Mouse (Mus musculus) small intestine, adult 2 months (tissue): ENCODE measurements around the gene Sult2b1. TPM values are rescaled to one million over a fixed set of nuclear protein-coding genes. Genes with fewer than 3 reads are reported as not detected.

Experiments used
- H3K27ac ChIP-seq: fragments of 200-500 bp; 2 replicates; pipeline ENCODE4 v1.5.1; 2012; ENCODE audit warnings: low read depth, low read length, control low read depth, inconsistent platforms; ENCODE audit not compliant: insufficient read depth
- H3K27me3 ChIP-seq: fragments of 200-500 bp; 2 replicates; pipeline ENCODE4 v1.6.1; 2012; ENCODE audit warnings: mild to moderate bottlenecking, moderate library complexity, low read length, inconsistent platforms; ENCODE audit not compliant: control insufficient read depth, insufficient read depth
- H3K36me3 ChIP-seq: fragments of 200-500 bp; 2 replicates; pipeline ENCODE4 v1.6.1; 2012; ENCODE audit warnings: mild to moderate bottlenecking, low read length, control low read depth, inconsistent platforms; ENCODE audit not compliant: control insufficient read depth, insufficient read depth
- H3K4me1 ChIP-seq: fragments of 200-500 bp; 2 replicates; pipeline ENCODE4 v1.6.1; 2012; ENCODE audit warnings: low read length, inconsistent platforms, mixed read lengths; ENCODE audit not compliant: control insufficient read depth, insufficient read depth, insufficient read length
- H3K4me3 ChIP-seq: fragments of 200-500 bp; 2 replicates; pipeline ENCODE4 v1.5.1; 2012; ENCODE audit warnings: low read depth, mild to moderate bottlenecking, control low read depth, inconsistent platforms, low read length, moderate library complexity
- CTCF ChIP-seq: fragments of 200-500 bp; IDR thresholded peaks from 2 replicates; pipeline ENCODE4 v1.5.1; 2012; ENCODE audit warnings: low read depth, mild to moderate bottlenecking, control low read depth, inconsistent platforms, low read length, moderate library complexity, mixed read lengths; ENCODE audit not compliant: insufficient replicate concordance, insufficient read length; ENCODE audit errors: extremely low read depth
- POLR2A ChIP-seq: fragments of 200-500 bp; IDR thresholded peaks from 2 replicates; pipeline ENCODE4 v1.6.1; 2012; ENCODE audit warnings: low read depth, mild to moderate bottlenecking, control low read depth, inconsistent platforms, low read length, moderate library complexity
- WGBS: fragments of 180-500 bp; shearing (Covaris S2); methylation state at CpG from one replicate; pipeline ENCODE4 v1.1.7; 2018; 5-methylcytosine and 5-hydroxymethylcytosine counted together
- polyA plus RNA-seq: library from polyadenylated mRNA; depleted of rRNA; stranded (reverse); fragments of >200 nt; gene quantifications from 2 replicates; pipeline ENCODE4 v1.2.3, GENCODE M21; 2012

Gene Sult2b1
- polyA plus RNA-seq, 1 experiment: 454 TPM

- H3K4me1 ChIP-seq: peaks cover 29% of the 10 kb centered on the region
- WGBS: 80% methylated on average over 3 of the region's 3 CpGs
- H3K27ac ChIP-seq: no peak overlapping the region
Observed at GRCm38 (mm10) chr7:45716460-45716857, 68.0 kb downstream of the Sult2b1 start.

GRCm38 (mm10) chr7:45715741-45716459 lies 68.6 kb downstream of the Sult2b1 start:
- H3K27ac ChIP-seq: peak overlapping the region; percentile 72

More at GRCm38 (mm10) chr7:45716460-45716857, 68.0 kb downstream of the Sult2b1 start:
- H3K27me3 ChIP-seq: no peaks in the 10 kb centered on the region
- 0 out of 2 replicates have a peak overlapping the region, but pooled peaks have one; percentile 11 for H3K4me3 ChIP-seq
- peaks cover 31% of the 10 kb centered on the region for H3K36me3 ChIP-seq
- no peak for TF ChIP-seq CTCF
- no peak for TF ChIP-seq POLR2A

GRCm38 (mm10) chr7:45715090-45715708 lies 69.3 kb downstream of the Sult2b1 start, which contains the start of gene Rpl18:
TSS of gene Rpl18 (plus strand) at chr7:45715457.
- Histone ChIP-seq H3K4me3 (peak within 1 kb of the TSS; percentile 69), H3K36me3 (peaks cover 39% of the 10 kb centered on the region), H3K4me1 (peaks cover 36% of the 10 kb centered on the region), H3K27ac (peak within 1 kb of the TSS; percentile 99), H3K27me3 (no peaks in the 10 kb centered on the region)
- no peak; the same call in 1 of the 2 replicates for TF ChIP-seq POLR2A
- TF ChIP-seq CTCF: no peak
- WGBS: 2% methylated on average over 34 of the region's 34 CpGs

More at GRCm38 (mm10) chr7:45715741-45716459, 68.6 kb downstream of the Sult2b1 start:
- Histone ChIP-seq H3K27me3 (no peaks in the 10 kb centered on the region), H3K4me1 (peaks cover 34% of the 10 kb centered on the region), H3K36me3 (peaks cover 36% of the 10 kb centered on the region), H3K4me3 (peak overlapping the region; percentile 43)
- TF ChIP-seq CTCF (no peak), POLR2A (no peak)
- WGBS: 63% methylated on average over 19 of the region's 19 CpGs

- WGBS: 2% methylated on average over 14 of the region's 14 CpGs
- Histone ChIP-seq H3K36me3 (peaks cover 40% of the 10 kb centered on the region), H3K27me3 (no peaks in the 10 kb centered on the region), H3K4me3 (peak overlapping the region; percentile 69), H3K27ac (peak overlapping the region; percentile 99), H3K4me1 (peaks cover 38% of the 10 kb centered on the region)
- TF ChIP-seq CTCF (no peak), POLR2A (peak; percentile 81; the same call in 1 of the 2 replicates)
Observed at GRCm38 (mm10) chr7:45714630-45715089, 69.8 kb downstream of the Sult2b1 start.

GRCm38 (mm10) chr7:45713881-45714520 lies 70.5 kb downstream of the Sult2b1 start:
- Histone ChIP-seq H3K4me3 (peak overlapping the region; percentile 69), H3K4me1 (peaks cover 41% of the 10 kb centered on the region), H3K36me3 (peaks cover 42% of the 10 kb centered on the region), H3K27me3 (no peaks in the 10 kb centered on the region), H3K27ac (peak overlapping the region; percentile 99)
- TF ChIP-seq CTCF: no peak
- no peak for TF ChIP-seq POLR2A
- WGBS: 24% methylated on average over 6 of the region's 6 CpGs

- H3K27ac ChIP-seq: peak overlapping the region; percentile 99
- 31% methylated on average over 16 of the region's 16 CpGs for WGBS
Observed at GRCm38 (mm10) chr7:45713396-45713795, 71.1 kb downstream of the Sult2b1 start.

More at GRCm38 (mm10) chr7:45713396-45713795, 71.1 kb downstream of the Sult2b1 start:
- Histone ChIP-seq H3K4me3 (peak overlapping the region; percentile 59), H3K4me1 (peaks cover 47% of the 10 kb centered on the region), H3K27me3 (no peaks in the 10 kb centered on the region), H3K36me3 (peaks cover 48% of the 10 kb centered on the region)
- no peak for TF ChIP-seq POLR2A
- TF ChIP-seq CTCF: no peak
